Mouse (Mus musculus) kidney, embryonic 15.5 days (tissue): ENCODE results near the gene Lemd2. TPM values are rescaled to one million over a fixed set of nuclear protein-coding genes. Genes with fewer than 3 reads are reported as not detected.

Source experiments
- ATAC-seq: fragments of 200-750 bp; cut with Nextera tagmentation; replicated peaks from 2 replicates; pipeline ENCODE4 v1.8.0; 2017; ENCODE audit warnings: moderate TSS enrichment; ENCODE audit not compliant: low FRiP score
- H3K27ac ChIP-seq: fragments of 300-500 bp; sonication (generic); 2 replicates; pipeline ENCODE4 v1.5.1; 2015; ENCODE audit warnings: mild to moderate bottlenecking, inconsistent platforms
- H3K27me3 ChIP-seq: fragments of 300-500 bp; sonication (generic); 2 replicates; pipeline ENCODE4 v1.6.1; 2015; ENCODE audit warnings: inconsistent platforms
- H3K36me3 ChIP-seq: fragments of 300-500 bp; sonication (generic); 2 replicates; pipeline ENCODE4 v1.6.1; 2015; ENCODE audit warnings: inconsistent platforms
- H3K4me1 ChIP-seq: fragments of 300-500 bp; sonication (generic); 2 replicates; pipeline ENCODE4 v1.6.1; 2015; ENCODE audit warnings: inconsistent platforms
- H3K4me2 ChIP-seq: fragments of 300-500 bp; sonication (generic); 2 replicates; pipeline ENCODE4 v1.6.1; 2015; ENCODE audit warnings: moderate library complexity, mild to moderate bottlenecking, inconsistent platforms
- H3K4me3 ChIP-seq: fragments of 300-500 bp; sonication (generic); replicated peaks from 2 replicates; pipeline ENCODE4 v1.5.1; 2015; ENCODE audit warnings: mild to moderate bottlenecking, inconsistent platforms
- H3K9ac ChIP-seq: fragments of 300-500 bp; sonication (generic); 2 replicates; pipeline ENCODE4 v1.6.1; 2015; ENCODE audit warnings: mild to moderate bottlenecking, inconsistent platforms
- H3K9me3 ChIP-seq: fragments of 300-500 bp; sonication (generic); replicated peaks from 2 replicates; pipeline ENCODE4 v1.6.1; 2016; ENCODE audit warnings: inconsistent platforms
- WGBS: fragments of 180-500 bp; shearing (Covaris S2); methylation state at CpG from one replicate; pipeline ENCODE4 v1.1.7; 2015; ENCODE audit warnings: mixed read lengths; 5-methylcytosine and 5-hydroxymethylcytosine counted together
- polyA plus RNA-seq: library from polyadenylated mRNA; unstranded; fragments of >200 nt; fragmentation: Nextera tagmentation; extraction: Ambion mirVana; gene quantifications from 2 replicates; pipeline ENCODE4 v1.2.1, GENCODE M21; 2015

Gene Lemd2
- polyA plus RNA-seq, 1 experiment from 2014 or later: 16.7 TPM

DNA sequence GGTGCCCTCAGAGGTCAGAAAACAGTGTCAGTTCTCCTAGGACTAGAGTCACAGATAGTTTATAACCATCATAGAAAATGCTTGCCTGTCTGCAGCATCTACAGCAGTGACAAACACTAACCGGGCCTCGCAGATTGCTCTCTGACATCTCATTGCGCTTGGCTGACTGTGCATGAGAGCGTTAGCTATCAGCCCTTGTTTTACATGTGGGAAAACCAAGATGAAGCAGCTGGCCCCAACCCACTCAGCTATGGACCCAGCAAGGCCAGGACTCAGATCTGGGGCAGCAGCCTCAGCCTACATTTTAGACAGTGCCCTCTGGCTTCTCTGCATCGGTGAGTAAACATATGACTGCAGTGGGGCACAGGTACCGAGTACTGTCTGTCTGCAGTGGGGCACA is 19.6 kb upstream of the Lemd2 start:
- Histone ChIP-seq H3K9ac (no peak overlapping the region), H3K27ac (no peak overlapping the region), H3K4me3 (no peak overlapping the region), H3K36me3 (no peaks in the 10 kb centered on the region), H3K4me1 (0 out of 2 replicates have a peak, but pooled peaks cover 3% of the 10 kb centered on the region), H3K4me2 (no peak overlapping the region), H3K27me3 (peaks cover 6% of the 10 kb centered on the region), H3K9me3 (no peaks in the 10 kb centered on the region)
- ATAC-seq: no peak
- WGBS: 70% methylated on average over 6 of the region's 6 CpGs

- Histone ChIP-seq H3K4me3 (no peak overlapping the region), H3K36me3 (no peaks in the 10 kb centered on the region), H3K4me1 (peaks cover 17% of the 10 kb centered on the region), H3K9me3 (no peaks in the 10 kb centered on the region), H3K27ac (no peak overlapping the region), H3K27me3 (peaks cover 4% of the 10 kb centered on the region; the same call in 1 of the 2 replicates), H3K9ac (no peak overlapping the region), H3K4me2 (no peak overlapping the region)
- ATAC-seq: no peak
- 85% methylated on average over 16 of the region's 16 CpGs for WGBS
Measured at GRCm38 (mm10) chr17:27221562-27221961, 17.3 kb upstream of the Lemd2 start.

- Histone ChIP-seq H3K4me1 (peaks cover 15% of the 10 kb centered on the region), H3K9ac (no peak overlapping the region)
Measured at GRCm38 (mm10) chr17:27218916-27219315, 14.6 kb upstream of the Lemd2 start.

DNA sequence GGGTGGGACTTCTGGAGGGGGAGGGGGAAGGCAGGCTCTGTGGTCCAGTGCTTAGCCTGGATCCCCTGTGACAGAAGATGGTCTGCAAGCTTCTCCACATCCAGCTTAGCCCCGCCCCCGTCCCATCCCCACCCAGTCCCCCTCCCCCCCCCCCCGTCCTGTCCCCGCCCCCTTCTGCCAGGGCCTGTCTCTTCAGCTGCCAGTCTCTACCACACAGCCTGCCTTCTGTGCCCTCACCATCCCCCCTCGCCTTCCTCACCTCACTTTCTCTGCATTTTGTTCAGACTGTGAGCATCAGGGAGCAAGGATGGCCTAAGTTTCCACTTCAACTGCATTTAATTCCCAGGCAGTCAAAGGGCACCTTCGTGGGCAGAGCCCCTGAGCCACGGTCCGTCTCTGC is 14.1 kb upstream of the Lemd2 start:
- Histone ChIP-seq H3K9ac (no peak overlapping the region), H3K27ac (no peak overlapping the region), H3K4me3 (no peak overlapping the region), H3K4me1 (peaks cover 17% of the 10 kb centered on the region), H3K36me3 (no peaks in the 10 kb centered on the region), H3K4me2 (no peak overlapping the region), H3K27me3 (0 out of 2 replicates have a peak, but pooled peaks cover 4% of the 10 kb centered on the region), H3K9me3 (no peaks in the 10 kb centered on the region)
- WGBS: 60% methylated on average over 4 of the region's 8 CpGs
- no peak for ATAC-seq

More at GRCm38 (mm10) chr17:27218916-27219315, 14.6 kb upstream of the Lemd2 start:
- 60% methylated on average over 6 of the region's 6 CpGs for WGBS
- Histone ChIP-seq H3K4me3 (no peak overlapping the region), H3K36me3 (no peaks in the 10 kb centered on the region), H3K27ac (no peak overlapping the region), H3K4me2 (no peak overlapping the region), H3K9me3 (no peaks in the 10 kb centered on the region), H3K27me3 (0 out of 2 replicates have a peak, but pooled peaks cover 4% of the 10 kb centered on the region)
- no peak for ATAC-seq

GRCm38 (mm10) chr17:27212768-27213525 is 8.7 kb upstream of the Lemd2 start:
- Histone ChIP-seq H3K36me3 (no peaks in the 10 kb centered on the region), H3K4me3 (no peak overlapping the region), H3K9me3 (no peaks in the 10 kb centered on the region), H3K4me1 (peaks cover 34% of the 10 kb centered on the region), H3K4me2 (peak overlapping the region; percentile 39), H3K27me3 (0 out of 2 replicates have a peak, but pooled peaks cover 4% of the 10 kb centered on the region), H3K27ac (peak overlapping the region; percentile 86), H3K9ac (no peak overlapping the region)
- 4% methylated on average over 11 of the region's 11 CpGs for WGBS
- ATAC-seq: peak; percentile 92

- Histone ChIP-seq H3K36me3 (no peaks in the 10 kb centered on the region), H3K27me3 (no peaks in the 10 kb centered on the region), H3K9ac (no peak overlapping the region), H3K4me3 (no peak overlapping the region), H3K27ac (peak overlapping the region; percentile 86), H3K4me1 (peaks cover 33% of the 10 kb centered on the region), H3K9me3 (no peaks in the 10 kb centered on the region), H3K4me2 (peak overlapping the region; percentile 39; the same call in 1 of the 2 replicates)
- peak; percentile 57 for ATAC-seq
- 18% methylated on average over 6 of the region's 6 CpGs for WGBS
Measured at GRCm38 (mm10) chr17:27212006-27212405, 7.7 kb upstream of the Lemd2 start.

- H3K27me3 ChIP-seq: no peaks in the 10 kb centered on the region
- H3K4me2 ChIP-seq: peak overlapping the region; percentile 24; the same call in 1 of the 2 replicates
- no peak for ATAC-seq
- WGBS: 18% methylated on average over 11 of the region's 11 CpGs
- peaks cover 4% of the 10 kb centered on the region; the same call in 1 of the 2 replicates for H3K36me3 ChIP-seq
- H3K9ac ChIP-seq: no peak overlapping the region
- peaks cover 44% of the 10 kb centered on the region for H3K4me1 ChIP-seq
- no peak overlapping the region for H3K27ac ChIP-seq
- H3K4me3 ChIP-seq: no peak overlapping the region
- H3K9me3 ChIP-seq: 0 out of 2 replicates have a peak, but pooled peaks cover under 1% of the 10 kb centered on the region
Measured at GRCm38 (mm10) chr17:27207113-27207707, 2.9 kb upstream of the Lemd2 start.

DNA sequence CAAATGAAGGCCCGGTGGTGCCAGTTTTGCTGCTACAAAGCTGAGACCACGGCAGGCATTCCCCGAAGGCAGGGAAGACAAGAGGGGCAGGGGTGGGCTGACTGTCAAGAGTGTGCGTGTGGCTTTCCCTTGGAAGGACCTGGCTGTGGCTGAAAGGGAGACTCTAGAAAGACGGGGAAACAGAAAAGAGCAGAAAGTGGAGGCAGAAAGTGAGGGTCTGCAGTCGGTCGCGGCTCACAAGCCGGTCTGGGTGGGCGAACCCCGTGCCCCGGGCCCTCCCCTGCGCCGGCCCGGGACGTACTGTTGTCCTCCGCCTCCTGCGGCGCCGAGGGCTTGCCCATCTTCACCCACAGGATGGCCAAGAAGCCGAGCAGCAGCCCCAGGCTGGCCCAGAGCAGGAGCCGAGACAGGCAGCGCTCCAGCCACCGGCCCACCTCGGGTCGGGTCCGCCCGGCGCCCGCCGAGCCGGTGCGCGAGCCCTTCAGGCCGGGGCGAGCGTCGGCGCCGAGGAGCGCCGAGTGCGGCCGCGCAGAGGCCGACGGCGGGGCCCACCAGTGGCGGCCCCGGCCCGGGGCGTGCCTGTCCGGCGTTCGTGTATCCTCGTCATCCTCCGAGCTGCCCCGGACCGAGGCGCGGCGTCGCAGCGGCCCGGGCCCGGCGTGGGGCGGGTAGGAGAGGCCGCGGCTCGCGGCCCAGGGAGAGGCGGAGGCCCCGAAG is 753 bp downstream of the Lemd2 start:
- H3K27ac ChIP-seq: peak overlapping the region; percentile 95
- peak; percentile 49; the same call in 1 of the 2 replicates for ATAC-seq
- WGBS: 1% methylated on average over 64 of the region's 74 CpGs
- H3K36me3 ChIP-seq: peaks cover 40% of the 10 kb centered on the region
- peak overlapping the region; percentile 90 for H3K4me3 ChIP-seq
- peak overlapping the region; percentile 81 for H3K4me2 ChIP-seq
- H3K4me1 ChIP-seq: peaks cover 61% of the 10 kb centered on the region
- no peaks in the 10 kb centered on the region for H3K27me3 ChIP-seq
- H3K9ac ChIP-seq: peak overlapping the region; percentile 96
- 0 out of 2 replicates have a peak, but pooled peaks cover 5% of the 10 kb centered on the region for H3K9me3 ChIP-seq

GRCm38 (mm10) chr17:27202919-27203357 is 1.3 kb downstream of the Lemd2 start:
- Histone ChIP-seq H3K4me2 (peak overlapping the region; percentile 81), H3K4me3 (peak overlapping the region; percentile 90), H3K36me3 (peaks cover 45% of the 10 kb centered on the region), H3K9ac (peak overlapping the region; percentile 96), H3K27me3 (no peaks in the 10 kb centered on the region), H3K27ac (peak overlapping the region; percentile 95; the same call in 1 of the 2 replicates), H3K4me1 (peaks cover 61% of the 10 kb centered on the region), H3K9me3 (0 out of 2 replicates have a peak, but pooled peaks cover 5% of the 10 kb centered on the region)
- no peak for ATAC-seq
- WGBS: 41% methylated on average over 14 of the region's 14 CpGs

- Histone ChIP-seq H3K4me2 (no peak overlapping the region), H3K4me1 (peaks cover 53% of the 10 kb centered on the region), H3K9me3 (0 out of 2 replicates have a peak, but pooled peaks cover 5% of the 10 kb centered on the region), H3K27me3 (no peaks in the 10 kb centered on the region), H3K9ac (no peak overlapping the region), H3K4me3 (no peak overlapping the region; the same call in 1 of the 2 replicates), H3K27ac (no peak overlapping the region), H3K36me3 (peaks cover 55% of the 10 kb centered on the region)
- no peak for ATAC-seq
- WGBS: 76% methylated on average over 2 of the region's 2 CpGs
Measured at GRCm38 (mm10) chr17:27201981-27202380, 2.3 kb downstream of the Lemd2 start.

GRCm38 (mm10) chr17:27200801-27201200 is 3.5 kb downstream of the Lemd2 start:
- Histone ChIP-seq H3K4me3 (no peak overlapping the region), H3K9me3 (0 out of 2 replicates have a peak, but pooled peaks cover 5% of the 10 kb centered on the region), H3K4me2 (0 out of 2 replicates have a peak overlapping the region, but pooled peaks have one; percentile 2), H3K4me1 (peaks cover 43% of the 10 kb centered on the region), H3K9ac (no peak overlapping the region), H3K27ac (0 out of 2 replicates have a peak overlapping the region, but pooled peaks have one; percentile 9), H3K27me3 (no peaks in the 10 kb centered on the region), H3K36me3 (peaks cover 67% of the 10 kb centered on the region)
- ATAC-seq: no peak
- 15% methylated on average over 11 of the region's 11 CpGs for WGBS
